Mouse (Mus musculus) MEL (cell line): ENCODE results near the gene Jup. TPM values are rescaled to one million over a fixed set of nuclear protein-coding genes. Genes with fewer than 3 reads are reported as not detected.

ENCODE experiments used
- DNase-seq: peaks from one replicate; pipeline ENCODE4 v3.0.0; 2011; ENCODE audit warnings: low read depth, low spot score
- H3K27ac ChIP-seq: 2 replicates; pipeline ENCODE4 v1.5.1; 2012; ENCODE audit warnings: low read depth, mild to moderate bottlenecking, control low read depth, low read length, moderate library complexity; ENCODE audit not compliant: control insufficient read depth
- H3K27me3 ChIP-seq, 2 experiments: fragments of 150-350 bp in 1 of 2; sonication (generic) in 1 of 2; 2 replicates each; pipeline ENCODE4 v1.6.1; 2012; ENCODE audit warnings: low read length in 2 of 2, mild to moderate bottlenecking in 2 of 2, improper control_type of control experiment in 1 of 2, moderate library complexity in 1 of 2; ENCODE audit not compliant: insufficient read depth in 2 of 2, control insufficient read depth in 1 of 2
- H3K36me3 ChIP-seq, 2 experiments: 2 replicates each; pipeline ENCODE4 v1.6.1; 2012 to 2014; ENCODE audit warnings: low read length in 2 of 2, improper control_type of control experiment in 1 of 2, inconsistent platforms in 1 of 2, mild to moderate bottlenecking in 1 of 2; ENCODE audit not compliant: insufficient read depth in 2 of 2, control insufficient read depth in 1 of 2
- H3K4me1 ChIP-seq, 2 experiments: fragments of 150-350 bp in 1 of 2; sonication (generic) in 1 of 2; 2 replicates each; pipeline ENCODE4 v1.6.1; 2012; ENCODE audit warnings: low read length in 2 of 2, improper control_type of control experiment in 1 of 2, mild to moderate bottlenecking in 1 of 2; ENCODE audit not compliant: insufficient read depth in 2 of 2, control insufficient read depth in 1 of 2
- H3K4me3 ChIP-seq, 2 experiments: fragments of 150-350 bp in 1 of 2; sonication (generic) in 1 of 2; 2 replicates each; pipeline ENCODE4 v1.5.1; 2012; ENCODE audit warnings: low read depth in 2 of 2, low read length in 2 of 2, mild to moderate bottlenecking in 2 of 2, moderate library complexity in 2 of 2, control low read depth in 1 of 2, improper control_type of control experiment in 1 of 2; ENCODE audit not compliant: control insufficient read depth in 1 of 2, insufficient read depth in 1 of 2
- H3K79me2 ChIP-seq: 2 replicates; pipeline ENCODE4 v1.6.1; 2012; ENCODE audit warnings: mild to moderate bottlenecking, low read length, moderate library complexity; ENCODE audit not compliant: control insufficient read depth, poor library complexity, insufficient read depth
- H3K9ac ChIP-seq: 2 replicates; pipeline ENCODE4 v1.6.1; 2012; ENCODE audit warnings: low read depth, mild to moderate bottlenecking, control low read depth, low read length, moderate library complexity; ENCODE audit not compliant: control insufficient read depth, poor library complexity, severe bottlenecking
- H3K9me3 ChIP-seq: fragments of 150-350 bp; sonication (generic); replicated peaks from 2 replicates; pipeline ENCODE4 v1.6.1; 2012; ENCODE audit warnings: mild to moderate bottlenecking, low read length, improper control_type of control experiment, moderate library complexity; ENCODE audit not compliant: insufficient read depth
- BHLHE40 ChIP-seq: IDR thresholded peaks from 2 replicates; pipeline ENCODE4 v1.6.1; 2012; ENCODE audit warnings: low read depth, mild to moderate bottlenecking, inconsistent platforms, low read length, improper control_type of control experiment, borderline replicate concordance
- CHD1 ChIP-seq: IDR thresholded peaks from 2 replicates; pipeline ENCODE4 v1.6.1; 2012; ENCODE audit warnings: low read depth, mild to moderate bottlenecking, inconsistent platforms, low read length, improper control_type of control experiment
- CHD2 ChIP-seq: IDR thresholded peaks from 2 replicates; pipeline ENCODE4 v1.6.1; 2011; ENCODE audit warnings: low read length, improper control_type of control experiment
- CTCF ChIP-seq, 3 experiments: IDR thresholded peaks in 2 of 3; conservative IDR thresholded peaks in 1 of 3; 2 replicates each; pipeline ENCODE4 v1.5.1; 2011 to 2012; ENCODE audit warnings: low read length in 3 of 3, low read depth in 2 of 3, mild to moderate bottlenecking in 2 of 3, improper control_type of control experiment in 1 of 3, inconsistent platforms in 1 of 3, mixed read lengths in 1 of 3, moderate library complexity in 1 of 3; ENCODE audit not compliant: control insufficient read depth in 1 of 3, insufficient read depth in 1 of 3, poor library complexity in 1 of 3, severe bottlenecking in 1 of 3
- E2F4 ChIP-seq: IDR thresholded peaks from 2 replicates; pipeline ENCODE4 v1.6.1; 2011; ENCODE audit warnings: low read depth, low read length, improper control_type of control experiment, borderline replicate concordance
- ELF1 ChIP-seq: IDR thresholded peaks from 2 replicates; pipeline ENCODE4 v1.6.1; 2014; ENCODE audit warnings: low read depth, mild to moderate bottlenecking, inconsistent platforms, low read length, improper control_type of control experiment, moderate library complexity
- EP300 ChIP-seq, 2 experiments: IDR thresholded peaks; 2 replicates each; pipeline ENCODE4 v1.6.1; 2011; ENCODE audit warnings: improper control_type of control experiment in 2 of 2, low read length in 2 of 2, low read depth in 1 of 2, mild to moderate bottlenecking in 1 of 2
- ETS1 ChIP-seq: IDR thresholded peaks from 2 replicates; pipeline ENCODE4 v1.6.1; 2012; ENCODE audit warnings: low read depth, mild to moderate bottlenecking, inconsistent platforms, low read length, improper control_type of control experiment, moderate library complexity
- GABPA ChIP-seq: IDR thresholded peaks from 2 replicates; pipeline ENCODE4 v1.6.1; 2012; ENCODE audit warnings: low read depth, mild to moderate bottlenecking, inconsistent platforms, low read length, improper control_type of control experiment, moderate library complexity
- HCFC1 ChIP-seq: IDR thresholded peaks from 2 replicates; pipeline ENCODE4 v1.6.1; 2012; ENCODE audit warnings: low read depth, mild to moderate bottlenecking, inconsistent platforms, low read length, improper control_type of control experiment, moderate library complexity
- JUND ChIP-seq: IDR thresholded peaks from 2 replicates; pipeline ENCODE4 v1.6.1; 2011; ENCODE audit warnings: low read depth, mild to moderate bottlenecking, improper control_type of control experiment, low read length
- KAT2A ChIP-seq: conservative IDR thresholded peaks from 2 replicates; pipeline ENCODE4 v1.6.1; 2012; ENCODE audit warnings: low read depth, low read length, improper control_type of control experiment, inconsistent platforms
- MAX ChIP-seq: IDR thresholded peaks from 2 replicates; pipeline ENCODE4 v1.6.1; 2011; ENCODE audit warnings: low read length, improper control_type of control experiment
- MAZ ChIP-seq: IDR thresholded peaks from 2 replicates; pipeline ENCODE4 v1.6.1; 2012; ENCODE audit warnings: low read depth, mild to moderate bottlenecking, inconsistent platforms, low read length, improper control_type of control experiment
- MEF2A ChIP-seq: IDR thresholded peaks from 2 replicates; pipeline ENCODE4 v1.6.1; 2014; ENCODE audit warnings: low read depth, mild to moderate bottlenecking, inconsistent platforms, low read length, improper control_type of control experiment; ENCODE audit not compliant: poor library complexity, insufficient replicate concordance, severe bottlenecking; ENCODE audit errors: extremely low read depth
- MXI1 ChIP-seq: IDR thresholded peaks from 2 replicates; pipeline ENCODE4 v1.6.1; 2011; ENCODE audit warnings: mild to moderate bottlenecking, low read depth, low read length, improper control_type of control experiment
- MYB ChIP-seq: IDR thresholded peaks from 2 replicates; pipeline ENCODE4 v1.6.1; 2011; ENCODE audit warnings: mild to moderate bottlenecking, low read depth, low read length, improper control_type of control experiment
- NELFE ChIP-seq: IDR thresholded peaks from 2 replicates; pipeline ENCODE4 v1.6.1; 2011; ENCODE audit warnings: low read depth, low read length, improper control_type of control experiment
- NRF1 ChIP-seq: IDR thresholded peaks from 2 replicates; pipeline ENCODE4 v1.6.1; 2014; ENCODE audit warnings: low read depth, mild to moderate bottlenecking, inconsistent platforms, low read length, improper control_type of control experiment, moderate library complexity; ENCODE audit not compliant: poor library complexity, insufficient read depth, severe bottlenecking
- POLR2A ChIP-seq, 2 experiments: IDR thresholded peaks; 2 replicates each; pipeline ENCODE4 v1.6.1; 2011 to 2012; ENCODE audit warnings: low read length in 2 of 2, mild to moderate bottlenecking in 2 of 2, control low read depth in 1 of 2, improper control_type of control experiment in 1 of 2, low read depth in 1 of 2, moderate library complexity in 1 of 2; ENCODE audit not compliant: control insufficient read depth in 1 of 2, insufficient read depth in 1 of 2, poor library complexity in 1 of 2
- POLR2AphosphoS2 ChIP-seq: IDR thresholded peaks from 2 replicates; pipeline ENCODE4 v1.6.1; 2011; ENCODE audit warnings: low read length, improper control_type of control experiment
- POLR2AphosphoS5 ChIP-seq: IDR thresholded peaks from 2 replicates; pipeline ENCODE4 v1.6.1; 2012; ENCODE audit warnings: low read depth, borderline replicate concordance, mild to moderate bottlenecking, inconsistent platforms, low read length, moderate library complexity, mixed read lengths
- RCOR1 ChIP-seq: IDR thresholded peaks from 2 replicates; pipeline ENCODE4 v1.6.1; 2012; ENCODE audit warnings: low read depth, mild to moderate bottlenecking, inconsistent platforms, low read length, improper control_type of control experiment
- SIN3A ChIP-seq: IDR thresholded peaks from 2 replicates; pipeline ENCODE4 v1.6.1; 2012; ENCODE audit warnings: low read length, improper control_type of control experiment, inconsistent platforms
- SMC3 ChIP-seq: IDR thresholded peaks from 2 replicates; pipeline ENCODE4 v1.6.1; 2011; ENCODE audit warnings: low read depth, low read length, improper control_type of control experiment
- TAL1 ChIP-seq: IDR thresholded peaks from 2 replicates; pipeline ENCODE4 v1.6.1; 2012; ENCODE audit warnings: mild to moderate bottlenecking, inconsistent platforms, low read length, moderate library complexity, mixed read lengths
- TBP ChIP-seq: IDR thresholded peaks from 2 replicates; pipeline ENCODE4 v1.8.0; 2011; ENCODE audit warnings: low read depth, low read length, improper control_type of control experiment
- TCF12 ChIP-seq: IDR thresholded peaks from 2 replicates; pipeline ENCODE4 v1.6.1; 2014; ENCODE audit warnings: low read depth, mild to moderate bottlenecking, inconsistent platforms, low read length, improper control_type of control experiment, moderate library complexity
- USF1 ChIP-seq: IDR thresholded peaks from 2 replicates; pipeline ENCODE4 v1.6.1; 2014; ENCODE audit warnings: low read depth, mild to moderate bottlenecking, inconsistent platforms, low read length, improper control_type of control experiment, moderate library complexity
- USF2 ChIP-seq, 2 experiments: IDR thresholded peaks; 2 replicates each; pipeline ENCODE4 v1.6.1; 2011 to 2012; ENCODE audit warnings: improper control_type of control experiment in 2 of 2, low read length in 2 of 2, borderline replicate concordance in 1 of 2, inconsistent platforms in 1 of 2, low read depth in 1 of 2, mild to moderate bottlenecking in 1 of 2; ENCODE audit not compliant: insufficient read depth in 1 of 2
- ZC3H11A ChIP-seq: IDR thresholded peaks from 2 replicates; pipeline ENCODE4 v1.6.1; 2012; ENCODE audit warnings: low read depth, mild to moderate bottlenecking, inconsistent platforms, low read length, improper control_type of control experiment
- ZKSCAN1 ChIP-seq: IDR thresholded peaks from 2 replicates; pipeline ENCODE4 v1.6.1; 2012; ENCODE audit warnings: low read depth, mild to moderate bottlenecking, inconsistent platforms, low read length, improper control_type of control experiment, moderate library complexity
- ZMIZ1 ChIP-seq: IDR thresholded peaks from 2 replicates; pipeline ENCODE4 v1.6.1; 2012; ENCODE audit warnings: low read depth, mild to moderate bottlenecking, inconsistent platforms, low read length, improper control_type of control experiment, moderate library complexity
- polyA plus RNA-seq, 2 experiments: library from polyadenylated mRNA; stranded (reverse) in 1 of 2; unstranded in 1 of 2; fragments of >175 nt in 1 of 2; fragments of >200 nt in 1 of 2; gene quantifications; 2 replicates each; pipeline versions ENCODE4 v1.2.1 to v1.2.4; 2012; ENCODE audit warnings: low replicate concordance in 2 of 2, low read depth in 1 of 2; ENCODE audit not compliant: insufficient read length in 2 of 2, insufficient read depth in 1 of 2, missing spikeins in 1 of 2
- total RNA-seq: library from RNA; depleted of rRNA; stranded (reverse); fragments of 300-350 nt; gene quantifications from 2 replicates; pipeline ENCODE4 v1.2.3, GENCODE M21; 2012

Jup gene
- total and polyA plus RNA-seq, 3 experiments: 1.0 to 8.5 TPM; not detected in 1

DNA sequence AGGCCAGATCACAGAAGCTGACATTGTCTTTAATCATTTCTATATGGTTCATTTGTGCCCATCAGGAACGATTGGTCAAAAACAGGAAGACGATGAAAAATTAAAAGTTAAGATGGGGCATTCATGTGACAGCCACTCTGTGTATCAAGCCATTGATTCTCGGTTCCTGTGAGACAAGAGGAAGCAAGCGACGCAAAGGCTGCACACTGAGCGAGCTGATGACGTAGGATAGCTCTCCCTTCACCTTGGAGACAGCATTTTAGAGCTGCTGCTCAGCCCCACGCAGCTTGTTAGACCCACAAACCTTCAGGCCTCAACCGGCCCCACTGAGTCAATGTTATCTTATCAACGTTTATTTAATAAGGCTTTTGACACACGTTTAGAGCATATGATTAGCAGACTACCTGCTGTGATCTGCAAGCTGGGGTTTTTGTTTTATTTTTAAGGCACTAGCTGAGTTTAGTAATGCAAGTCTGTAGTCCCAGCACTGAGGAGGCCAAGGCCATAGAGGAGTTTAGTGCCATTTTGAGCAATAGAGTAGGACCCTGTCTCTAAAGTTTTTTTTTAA, 72.4 kb downstream of the Jup start (continued):
- TF ChIP-seq CTCF (IDR thresholded peaks at IDR 0.05 in 2 of 3, conservative IDR thresholded peaks at IDR 0.05 in 1 of 3; ENCODE audit: control insufficient read depth in 1 of 3, insufficient read depth in 1 of 3, low read depth in 2 of 3, low read length in 3 of 3, poor library complexity in 1 of 3, severe bottlenecking in 1 of 3) (no peak), TBP (no peak), TAL1 (no peak), MAX (no peak), ZKSCAN1 (no peak), RCOR1 (no peak), GABPA (0 out of 2 replicates have a peak, but pooled peaks have one; percentile 18), E2F4 (no peak), TCF12 (no peak), POLR2AphosphoS5 (no peak), MYB (no peak), CHD2 (no peak)

DNA sequence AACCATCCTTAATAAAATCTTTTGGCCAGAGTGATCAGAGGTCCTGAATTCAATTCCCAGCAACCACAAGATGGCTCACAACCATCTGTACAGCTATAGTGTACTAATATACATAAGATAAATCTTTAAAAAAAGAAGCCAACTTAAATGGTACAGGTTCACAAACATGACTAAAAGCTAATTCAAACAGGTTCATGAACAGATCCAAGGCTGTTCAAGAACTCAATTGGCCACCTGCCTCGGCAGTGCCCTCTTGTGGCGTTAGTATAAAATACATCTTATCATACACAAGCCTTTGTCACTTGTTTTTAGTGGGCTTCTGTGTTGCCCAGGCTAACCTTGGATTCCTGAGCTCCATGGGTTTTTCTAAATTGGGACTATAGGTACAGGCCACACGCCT, 74.0 kb downstream of the Jup start:
- Histone ChIP-seq H3K36me3 (peaks cover 10 to 25% of the 10 kb centered on the region in 2 experiments), H3K27ac (no peak overlapping the region), H3K4me3 (no peak overlapping the region), H3K79me2 (peaks cover 18% of the 10 kb centered on the region), H3K9me3 (no peaks in the 10 kb centered on the region), H3K4me1 (peaks cover 9 to 17% of the 10 kb centered on the region in 2 experiments), H3K9ac (no peak overlapping the region), H3K27me3 (no peaks in the 10 kb centered on the region)
- DNase-seq: peak; percentile 95
- TF ChIP-seq MEF2A: no peak
- no peak for TF ChIP-seq JUND
- TF ChIP-seq POLR2AphosphoS5: no peak
- peak; percentile 47 for TF ChIP-seq SMC3
- TF ChIP-seq TCF12: no peak
- no peak for TF ChIP-seq KAT2A
- TF ChIP-seq USF1: no peak; the same call in 1 of the 2 replicates
- no peak for TF ChIP-seq GABPA
- TF ChIP-seq CTCF (IDR thresholded peaks at IDR 0.05 in 2 of 3, conservative IDR thresholded peaks at IDR 0.05 in 1 of 3; ENCODE audit: control insufficient read depth in 1 of 3, insufficient read depth in 1 of 3, low read depth in 2 of 3, low read length in 3 of 3, poor library complexity in 1 of 3, severe bottlenecking in 1 of 3): peak; percentile 73 to 87 (median 86)
- no peak for TF ChIP-seq HCFC1
- TF ChIP-seq MAX: no peak
- no peak for TF ChIP-seq ETS1
- TF ChIP-seq POLR2AphosphoS2: 0 out of 2 replicates have a peak, but pooled peaks have one; percentile 41
- TF ChIP-seq E2F4: no peak
- TF ChIP-seq BHLHE40: no peak
- TF ChIP-seq NELFE: no peak
- no peak for TF ChIP-seq USF2 (IDR thresholded peaks at IDR 0.05; ENCODE audit: borderline replicate concordance in 1 of 2, insufficient read depth in 1 of 2, low read depth in 1 of 2, low read length in 2 of 2)
- TF ChIP-seq CHD1: no peak
- no peak for TF ChIP-seq MYB
- TF ChIP-seq EP300 (IDR thresholded peaks at IDR 0.05; ENCODE audit: low read depth in 1 of 2, low read length in 2 of 2): no peak
- TF ChIP-seq NRF1: no peak
- TF ChIP-seq MAZ: no peak
- TF ChIP-seq POLR2A (IDR thresholded peaks at IDR 0.05; ENCODE audit: control insufficient read depth in 1 of 2, insufficient read depth in 1 of 2, low read depth in 1 of 2, low read length in 2 of 2, poor library complexity in 1 of 2): no peak; a peak in 1 of 4 replicates
- no peak for TF ChIP-seq ZMIZ1
- peak; percentile 58 for TF ChIP-seq SIN3A
- no peak for TF ChIP-seq RCOR1
- TF ChIP-seq ELF1: no peak
- no peak; the same call in 1 of the 2 replicates for TF ChIP-seq MXI1
- no peak for TF ChIP-seq CHD2
- TF ChIP-seq TAL1: no peak
- TF ChIP-seq ZC3H11A: peak; percentile 2; the same call in 1 of the 2 replicates
